Mouse (Mus musculus) lung, embryonic 14.5 days (tissue): ENCODE data around the gene 1700113H08Rik. TPM values are rescaled to one million over a fixed set of nuclear protein-coding genes. Genes with fewer than 3 reads are reported as not detected.

Experiments
- ATAC-seq: fragments of 200-750 bp; cut with Nextera tagmentation; 2 replicates; pipeline ENCODE4 v1.8.0; 2017; ENCODE audit warnings: mild to moderate bottlenecking, moderate TSS enrichment, moderate library complexity; ENCODE audit not compliant: insufficient read depth
- DNase-seq: peaks from one replicate; pipeline ENCODE4 v3.0.0-alpha.2; 2015
- H3K27ac ChIP-seq: fragments of 300-500 bp; sonication (generic); 2 replicates; pipeline ENCODE4 v1.5.1; 2014; ENCODE audit warnings: low read depth, mild to moderate bottlenecking, moderate library complexity
- H3K27me3 ChIP-seq: fragments of 300-500 bp; sonication (generic); 2 replicates; pipeline ENCODE4 v1.6.1; 2014; ENCODE audit warnings: low read length, control low read depth; ENCODE audit not compliant: insufficient read depth
- H3K36me3 ChIP-seq: fragments of 300-500 bp; sonication (generic); 2 replicates; pipeline ENCODE4 v1.6.1; 2014; ENCODE audit warnings: control low read depth; ENCODE audit not compliant: insufficient read depth
- H3K4me1 ChIP-seq: fragments of 300-500 bp; sonication (generic); 2 replicates; pipeline ENCODE4 v1.6.1; 2014; ENCODE audit warnings: antibody characterized with exemption, control low read depth; ENCODE audit not compliant: insufficient read depth
- H3K4me2 ChIP-seq: fragments of 300-500 bp; sonication (generic); 2 replicates; pipeline ENCODE4 v1.6.1; 2014; ENCODE audit warnings: mild to moderate bottlenecking
- H3K4me3 ChIP-seq: fragments of 300-500 bp; sonication (generic); 2 replicates; pipeline ENCODE4 v1.5.1; 2014; ENCODE audit warnings: low read depth, low read length
- H3K9ac ChIP-seq: fragments of 300-500 bp; sonication (generic); 2 replicates; pipeline ENCODE4 v1.6.1; 2014
- H3K9me3 ChIP-seq: fragments of 300-500 bp; sonication (generic); 2 replicates; pipeline ENCODE4 v1.6.1; 2016; ENCODE audit warnings: low read depth, low read length, control low read depth
- CTCF ChIP-seq: IDR thresholded peaks from 2 replicates; pipeline ENCODE4 v1.5.1; 2016; ENCODE audit warnings: antibody characterized with exemption, low read depth
- WGBS: fragments of 180-500 bp; shearing (Covaris S2); extraction: QIAGEN DNeasy Blood & Tissue Kit; methylation state at CpG from one replicate; pipeline ENCODE4 v1.1.7; 2014; 5-methylcytosine and 5-hydroxymethylcytosine counted together
- polyA plus RNA-seq: library from polyadenylated mRNA; unstranded; fragments of >200 nt; fragmentation: Nextera tagmentation; extraction: Ambion mirVana; gene quantifications from 2 replicates; pipeline ENCODE4 v1.2.1, GENCODE M21; 2014

1700113H08Rik gene
- polyA plus RNA-seq, 1 experiment from 2014 or later = not detected

GRCm38 (mm10) chr10:87125094-87125493 is 67.2 kb downstream of the 1700113H08Rik start:
- no peak for ATAC-seq
- Histone ChIP-seq H3K27me3 (no peaks in the 10 kb centered on the region), H3K4me2 (no peak overlapping the region), H3K4me1 (no peaks in the 10 kb centered on the region), H3K4me3 (no peak overlapping the region), H3K9ac (no peak overlapping the region), H3K27ac (no peak overlapping the region), H3K36me3 (no peaks in the 10 kb centered on the region), H3K9me3 (no peaks in the 10 kb centered on the region)
- TF ChIP-seq CTCF = no peak
- 84% methylated on average over 5 of the region's 5 CpGs for WGBS
- no peak for DNase-seq

- H3K27ac ChIP-seq = no peak overlapping the region
These were observed 68.5 kb downstream of the 1700113H08Rik start for GRCm38 (mm10) chr10:87126186-87126824.

GRCm38 (mm10) chr10:87151050-87151449 is 93.2 kb downstream of the 1700113H08Rik start:
- Histone ChIP-seq H3K27me3 (no peaks in the 10 kb centered on the region), H3K9me3 (no peaks in the 10 kb centered on the region), H3K36me3 (no peaks in the 10 kb centered on the region), H3K4me3 (no peak overlapping the region), H3K27ac (no peak overlapping the region), H3K4me2 (no peak overlapping the region), H3K9ac (no peak overlapping the region), H3K4me1 (no peaks in the 10 kb centered on the region)
- ATAC-seq (no peak), DNase-seq (no peak)
- WGBS = 90% methylated on average over 6 of the region's 6 CpGs
- TF ChIP-seq CTCF = no peak

More at GRCm38 (mm10) chr10:87126186-87126824, 68.5 kb downstream of the 1700113H08Rik start:
- ATAC-seq (no peak), DNase-seq (peak; percentile 10)
- H3K9me3 ChIP-seq = no peaks in the 10 kb centered on the region
- H3K4me2 ChIP-seq = no peak overlapping the region
- 77% methylated on average over 12 of the region's 12 CpGs for WGBS
- no peaks in the 10 kb centered on the region for H3K27me3 ChIP-seq
- no peaks in the 10 kb centered on the region for H3K36me3 ChIP-seq
- peak; percentile 55 for TF ChIP-seq CTCF
- no peak overlapping the region for H3K9ac ChIP-seq
- H3K4me3 ChIP-seq = no peak overlapping the region
- H3K4me1 ChIP-seq = no peaks in the 10 kb centered on the region

- no peak for ATAC-seq
- 80% methylated on average over 14 of the region's 14 CpGs for WGBS
- Histone ChIP-seq H3K9ac (no peak overlapping the region), H3K36me3 (no peaks in the 10 kb centered on the region), H3K4me2 (no peak overlapping the region), H3K27ac (no peak overlapping the region), H3K4me3 (no peak overlapping the region), H3K9me3 (no peaks in the 10 kb centered on the region), H3K27me3 (no peaks in the 10 kb centered on the region), H3K4me1 (no peaks in the 10 kb centered on the region)
- TF ChIP-seq CTCF = no peak
- no peak for DNase-seq
These were observed 96.1 kb downstream of the 1700113H08Rik start for GRCm38 (mm10) chr10:87153731-87154505.

GRCm38 (mm10) chr10:87159781-87160180 is 101.9 kb downstream of the 1700113H08Rik start:
- ATAC-seq (peak; percentile 54; the same call in 1 of the 2 replicates), DNase-seq (peak; percentile 16)
- no peaks in the 10 kb centered on the region for H3K36me3 ChIP-seq
- 64% methylated on average over 9 of the region's 9 CpGs for WGBS
- no peak for TF ChIP-seq CTCF
- H3K9me3 ChIP-seq = no peaks in the 10 kb centered on the region
- H3K27ac ChIP-seq = no peak overlapping the region
- H3K9ac ChIP-seq = no peak overlapping the region
- H3K4me1 ChIP-seq = no peaks in the 10 kb centered on the region
- H3K27me3 ChIP-seq = no peaks in the 10 kb centered on the region
- no peak overlapping the region for H3K4me3 ChIP-seq
- H3K4me2 ChIP-seq = no peak overlapping the region

- 51% methylated on average over 7 of the region's 7 CpGs for WGBS
- ATAC-seq = no peak
These were observed 138.4 kb downstream of the 1700113H08Rik start for GRCm38 (mm10) chr10:87196123-87196756.

GRCm38 (mm10) chr10:87198720-87199119 is 140.9 kb downstream of the 1700113H08Rik start:
- Histone ChIP-seq H3K9ac (no peak overlapping the region), H3K4me2 (no peak overlapping the region), H3K36me3 (no peaks in the 10 kb centered on the region), H3K27me3 (no peaks in the 10 kb centered on the region), H3K9me3 (no peaks in the 10 kb centered on the region), H3K27ac (no peak overlapping the region), H3K4me3 (no peak overlapping the region), H3K4me1 (no peaks in the 10 kb centered on the region)
- 81% methylated on average over 2 of the region's 2 CpGs for WGBS
- TF ChIP-seq CTCF = no peak
- no peak for DNase-seq
- no peak for ATAC-seq

More at GRCm38 (mm10) chr10:87196123-87196756, 138.4 kb downstream of the 1700113H08Rik start:
- Histone ChIP-seq H3K9me3 (no peaks in the 10 kb centered on the region), H3K36me3 (no peaks in the 10 kb centered on the region), H3K4me2 (no peak overlapping the region), H3K4me1 (no peaks in the 10 kb centered on the region), H3K27ac (no peak overlapping the region), H3K27me3 (no peaks in the 10 kb centered on the region), H3K9ac (no peak overlapping the region), H3K4me3 (no peak overlapping the region)
- no peak for TF ChIP-seq CTCF
- no peak for DNase-seq
